Mouse (Mus musculus): ENCODE results near the gene Myo1h. TPM values are rescaled to one million over a fixed set of nuclear protein-coding genes. Genes with fewer than 3 reads are reported as not detected.

Gene Myo1h
- polyA plus RNA-seq, 1 experiment: 0.69 TPM

DNA sequence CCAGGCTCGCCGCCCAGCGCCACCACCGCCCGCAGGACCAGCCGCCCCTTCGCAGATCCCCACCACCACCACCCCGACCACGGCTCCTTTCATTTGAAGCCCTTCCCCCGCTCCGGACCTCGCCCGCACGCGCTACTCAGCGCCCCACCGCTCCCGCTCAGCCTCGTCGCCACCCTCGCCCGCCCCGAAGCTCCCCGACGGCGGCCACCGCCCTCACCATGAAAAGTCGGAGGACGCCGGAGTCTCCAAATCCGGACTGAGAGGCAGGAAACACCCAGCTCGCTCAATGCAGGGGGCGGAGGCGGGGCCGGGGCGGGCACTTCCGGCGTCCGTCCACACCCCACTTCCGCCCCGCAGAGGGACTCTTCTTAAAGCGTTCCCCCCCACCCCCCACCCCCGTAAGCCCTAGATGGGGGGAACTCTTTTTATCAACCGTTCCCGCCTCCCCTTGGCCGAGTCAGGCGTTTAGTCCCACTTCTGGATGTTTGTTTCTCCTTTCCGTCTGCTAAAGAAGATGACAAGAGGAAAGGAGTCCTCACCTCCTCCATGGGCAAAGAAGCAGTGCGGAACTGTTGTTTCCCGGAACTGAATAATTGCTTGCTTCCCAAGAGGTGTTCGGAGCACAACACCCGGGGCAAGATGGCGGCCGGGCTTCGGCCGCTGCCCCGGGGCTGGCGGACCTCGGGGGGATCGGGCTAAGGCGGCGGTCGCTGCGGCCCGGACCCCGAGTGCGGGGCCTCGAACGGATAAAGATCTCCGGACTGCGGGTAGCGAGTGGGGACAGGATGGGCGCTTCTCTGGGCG lies 91.4 kb downstream of the Myo1h start, which contains the start of the genes Kctd10 and Ube3b:
TSS of gene Kctd10 (minus strand) at position 300 of the 804 bp plus-strand sequence.
TSS of gene Ube3b (plus strand) at position 399 of the 804 bp plus-strand sequence.
- peak within 1 kb of the TSS; percentile 95 for H3K4me3 ChIP-seq (replicated peaks; ENCODE audit: insufficient read depth, low read depth, low read length)
- peak; percentile 59 for TF ChIP-seq POLR2A (IDR thresholded peaks at IDR 0.05; ENCODE audit: borderline replicate concordance, insufficient read depth, low read length)
- TF ChIP-seq CTCF (IDR thresholded peaks at IDR 0.05; ENCODE audit: borderline replicate concordance, insufficient read depth, low read depth, low read length): no peak
- peak within 1 kb of the TSS; percentile 93 for H3K27ac ChIP-seq (ENCODE audit: insufficient read depth, low read length)
- DNase-seq: peak; percentile 82 to 88
- no peaks in the 10 kb centered on the region for H3K27me3 ChIP-seq (ENCODE audit: control insufficient read depth, insufficient read depth, low read length)
- under 1% methylated on average over 74 of the region's 74 CpGs for WGBS
- peaks cover 5% of the 10 kb centered on the region; the same call in 1 of the 2 replicates for H3K4me1 ChIP-seq (ENCODE audit: control insufficient read depth, insufficient read depth, low read length)

- TF ChIP-seq POLR2A (IDR thresholded peaks at IDR 0.05; ENCODE audit: borderline replicate concordance, insufficient read depth, low read length): no peak
- under 1% methylated on average over 18 of the region's 18 CpGs for WGBS
- H3K27me3 ChIP-seq (ENCODE audit: control insufficient read depth, insufficient read depth, low read length): no peaks in the 10 kb centered on the region
- no peak for DNase-seq
- H3K4me3 ChIP-seq (replicated peaks; ENCODE audit: insufficient read depth, low read depth, low read length): peak overlapping the region; percentile 95
- H3K27ac ChIP-seq (ENCODE audit: insufficient read depth, low read length): peak overlapping the region; percentile 93
- peaks cover 5% of the 10 kb centered on the region; the same call in 1 of the 2 replicates for H3K4me1 ChIP-seq (ENCODE audit: control insufficient read depth, insufficient read depth, low read length)
Measured at GRCm38 (mm10) chr5:114381013-114381351, 92.0 kb downstream of the Myo1h start.

GRCm38 (mm10) chr5:114383184-114383904 lies 94.4 kb downstream of the Myo1h start:
- TF ChIP-seq POLR2A (IDR thresholded peaks at IDR 0.05; ENCODE audit: borderline replicate concordance, insufficient read depth, low read length) (no peak), CTCF (IDR thresholded peaks at IDR 0.05; ENCODE audit: borderline replicate concordance, insufficient read depth, low read depth, low read length) (peak; percentile 58; the same call in 1 of the 2 replicates)
- DNase-seq: no peak
- Histone ChIP-seq H3K4me3 (replicated peaks; ENCODE audit: insufficient read depth, low read depth, low read length) (no peak overlapping the region), H3K27me3 (ENCODE audit: control insufficient read depth, insufficient read depth, low read length) (no peaks in the 10 kb centered on the region), H3K27ac (ENCODE audit: insufficient read depth, low read length) (no peak overlapping the region), H3K4me1 (ENCODE audit: control insufficient read depth, insufficient read depth, low read length) (peaks cover 5% of the 10 kb centered on the region; the same call in 1 of the 2 replicates)
- 73% methylated on average over 9 of the region's 9 CpGs for WGBS

DNA sequence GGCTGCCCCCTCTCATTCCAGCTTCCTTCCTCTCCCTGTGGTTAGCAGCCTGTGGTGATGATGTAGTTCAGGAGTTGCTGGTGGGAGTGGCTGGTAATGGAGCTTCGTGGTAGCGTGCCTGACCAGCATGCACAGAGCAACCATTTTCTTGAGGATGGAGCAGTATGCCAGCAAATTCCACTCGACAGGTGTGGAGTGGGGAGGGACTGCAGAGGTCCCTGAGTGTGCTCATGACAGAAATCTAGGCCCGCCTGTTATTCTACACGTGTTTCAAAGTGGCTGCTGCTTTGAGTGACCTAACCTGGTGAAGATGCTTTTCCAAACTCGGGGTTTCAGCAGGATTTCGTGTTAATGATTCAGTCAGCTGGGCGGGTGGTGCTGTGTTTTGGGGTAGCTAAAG lies 95.5 kb downstream of the Myo1h start:
- 89% methylated on average over 8 of the region's 8 CpGs for WGBS
- no peak overlapping the region for H3K27ac ChIP-seq (ENCODE audit: insufficient read depth, low read length)
- no peak for DNase-seq
- no peak overlapping the region for H3K4me3 ChIP-seq (replicated peaks; ENCODE audit: insufficient read depth, low read depth, low read length)
- no peaks in the 10 kb centered on the region for H3K27me3 ChIP-seq (ENCODE audit: control insufficient read depth, insufficient read depth, low read length)
- peaks cover 5% of the 10 kb centered on the region; the same call in 1 of the 2 replicates for H3K4me1 ChIP-seq (ENCODE audit: control insufficient read depth, insufficient read depth, low read length)
- TF ChIP-seq CTCF (IDR thresholded peaks at IDR 0.05; ENCODE audit: borderline replicate concordance, insufficient read depth, low read depth, low read length): no peak
- TF ChIP-seq POLR2A (IDR thresholded peaks at IDR 0.05; ENCODE audit: borderline replicate concordance, insufficient read depth, low read length): no peak

DNA sequence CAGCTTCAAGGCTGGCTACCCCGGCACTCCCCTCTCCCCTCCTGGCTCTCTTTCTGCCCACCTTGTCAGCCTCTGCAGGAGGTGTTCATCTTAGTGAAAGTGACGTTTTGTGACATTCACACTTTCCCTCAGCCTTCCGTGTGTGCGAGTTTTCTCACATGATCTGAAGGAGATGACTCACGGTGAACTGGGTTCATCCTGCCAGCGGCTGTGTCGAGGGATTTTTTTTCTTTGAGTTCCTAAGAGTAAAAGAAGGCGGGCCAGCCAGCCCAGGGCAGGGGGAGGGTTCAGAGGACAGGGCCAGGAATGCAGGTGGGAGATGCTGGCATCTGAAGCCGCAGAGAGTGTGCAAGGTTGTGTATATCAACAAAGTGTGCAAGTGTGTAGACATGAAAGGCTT lies 104.2 kb downstream of the Myo1h start:
- Histone ChIP-seq H3K4me3 (replicated peaks; ENCODE audit: insufficient read depth, low read depth, low read length) (no peak overlapping the region), H3K27me3 (ENCODE audit: control insufficient read depth, insufficient read depth, low read length) (no peaks in the 10 kb centered on the region), H3K27ac (ENCODE audit: insufficient read depth, low read length) (no peak overlapping the region), H3K4me1 (ENCODE audit: control insufficient read depth, insufficient read depth, low read length) (no peaks in the 10 kb centered on the region)
- 83% methylated on average over 9 of the region's 9 CpGs for WGBS
- TF ChIP-seq CTCF (IDR thresholded peaks at IDR 0.05; ENCODE audit: borderline replicate concordance, insufficient read depth, low read depth, low read length): no peak
- TF ChIP-seq POLR2A (IDR thresholded peaks at IDR 0.05; ENCODE audit: borderline replicate concordance, insufficient read depth, low read length): no peak
- DNase-seq: no peak

DNA sequence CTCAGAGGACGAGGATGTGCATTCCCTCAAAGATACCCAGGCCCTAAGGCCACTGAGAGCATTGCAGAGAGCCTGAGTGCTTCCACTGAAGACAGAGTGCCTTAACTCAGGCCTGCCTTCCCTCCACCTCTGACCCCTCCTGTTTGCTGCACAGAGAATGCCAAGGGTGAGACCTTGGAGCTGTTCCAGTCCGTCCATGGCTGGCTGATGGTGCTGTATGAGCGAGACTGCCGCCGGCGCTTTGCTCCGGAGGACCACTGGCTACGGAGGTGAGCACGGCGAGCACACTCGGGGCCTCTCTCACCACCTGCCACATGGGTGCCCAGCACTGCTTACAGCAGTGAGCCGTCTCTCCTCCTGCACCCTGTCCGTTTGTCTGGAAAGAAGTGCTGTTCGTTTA lies 117.6 kb downstream of the Myo1h start:
- no peaks in the 10 kb centered on the region for H3K27me3 ChIP-seq (ENCODE audit: control insufficient read depth, insufficient read depth, low read length)
- DNase-seq: no peak
- H3K27ac ChIP-seq (ENCODE audit: insufficient read depth, low read length): no peak overlapping the region
- 63% methylated on average over 14 of the region's 14 CpGs for WGBS
- H3K4me1 ChIP-seq (ENCODE audit: control insufficient read depth, insufficient read depth, low read length): peaks cover 6% of the 10 kb centered on the region
- TF ChIP-seq CTCF (IDR thresholded peaks at IDR 0.05; ENCODE audit: borderline replicate concordance, insufficient read depth, low read depth, low read length): no peak
- no peak for TF ChIP-seq POLR2A (IDR thresholded peaks at IDR 0.05; ENCODE audit: borderline replicate concordance, insufficient read depth, low read length)
- no peak overlapping the region for H3K4me3 ChIP-seq (replicated peaks; ENCODE audit: insufficient read depth, low read depth, low read length)

- H3K27ac ChIP-seq (ENCODE audit: insufficient read depth, low read length): no peak overlapping the region
Measured at GRCm38 (mm10) chr5:114407269-114407668, 118.3 kb downstream of the Myo1h start.

More at GRCm38 (mm10) chr5:114407269-114407668, 118.3 kb downstream of the Myo1h start:
- Histone ChIP-seq H3K4me1 (ENCODE audit: control insufficient read depth, insufficient read depth, low read length) (peaks cover 6% of the 10 kb centered on the region), H3K4me3 (replicated peaks; ENCODE audit: insufficient read depth, low read depth, low read length) (no peak overlapping the region), H3K27me3 (ENCODE audit: control insufficient read depth, insufficient read depth, low read length) (no peaks in the 10 kb centered on the region)
- TF ChIP-seq POLR2A (IDR thresholded peaks at IDR 0.05; ENCODE audit: borderline replicate concordance, insufficient read depth, low read length) (no peak), CTCF (IDR thresholded peaks at IDR 0.05; ENCODE audit: borderline replicate concordance, insufficient read depth, low read depth, low read length) (no peak)
- DNase-seq: peak; percentile 46 to 53
- 12% methylated on average over 10 of the region's 10 CpGs for WGBS

All from cerebellum, adult 2 months (tissue).